Mouse (Mus musculus) olfactory bulb, adult 2 months (tissue): ENCODE data around the gene Pde1a.

Source experiments
- CTCF ChIP-seq: fragments of 200-500 bp; IDR thresholded peaks from 2 replicates; pipeline ENCODE4 v1.5.1; 2012; ENCODE audit warnings: low read depth, mild to moderate bottlenecking, low read length, moderate library complexity; ENCODE audit not compliant: insufficient read depth
- POLR2A ChIP-seq: fragments of 200-500 bp; IDR thresholded peaks from 2 replicates; pipeline ENCODE4 v1.6.1; 2012; ENCODE audit warnings: mild to moderate bottlenecking, low read depth, low read length, moderate library complexity; ENCODE audit not compliant: insufficient read depth

DNA sequence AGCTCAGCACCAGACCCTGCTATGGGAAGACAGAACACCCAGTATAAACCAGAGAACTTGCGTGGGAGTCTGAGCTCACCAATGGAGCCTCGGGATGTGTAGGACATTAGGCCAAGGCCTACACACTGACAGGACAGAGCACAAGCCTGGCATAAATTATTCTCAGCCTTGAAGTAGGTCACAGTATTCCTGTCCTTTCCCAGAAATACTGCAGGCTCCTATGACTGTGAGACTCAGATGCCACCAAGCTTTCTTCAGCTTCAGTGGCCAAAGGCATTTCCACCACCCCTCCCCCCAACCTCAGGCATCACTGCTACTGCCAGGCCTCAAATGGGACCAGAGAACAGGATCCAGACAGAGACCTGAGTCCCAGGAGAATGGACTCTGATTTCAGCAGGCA, 54.7 kb downstream of the Pde1a start:
- TF ChIP-seq CTCF: no peak
- no peak for TF ChIP-seq POLR2A
